Mouse (Mus musculus): ENCODE data around the gene Gm4131. TPM values are rescaled to one million over a fixed set of nuclear protein-coding genes. Genes with fewer than 3 reads are reported as not detected.

Gene Gm4131
- total RNA-seq, 2 experiments from 2014 or later = not detected

DNA sequence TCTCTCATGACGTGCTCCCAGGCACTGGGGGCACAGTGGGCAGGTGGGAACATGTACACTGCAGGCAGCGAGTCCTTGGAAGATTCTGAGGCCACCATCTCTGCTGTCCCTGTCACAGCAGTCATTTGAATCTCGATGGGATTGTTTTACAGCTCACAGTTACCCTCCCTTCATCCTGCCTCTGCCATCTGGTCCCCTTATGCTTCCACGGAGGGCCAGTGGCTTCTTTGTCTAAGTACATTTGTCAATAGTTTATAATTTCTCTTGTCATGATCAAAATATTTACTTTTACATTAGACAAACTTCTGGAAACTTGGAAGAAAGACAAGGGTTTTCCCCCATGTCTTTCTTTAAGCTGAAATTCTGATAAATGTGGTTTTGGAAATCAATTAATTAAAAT is 20.0 kb downstream of the Gm4131 start:
- no peak for DNase-seq

DNA sequence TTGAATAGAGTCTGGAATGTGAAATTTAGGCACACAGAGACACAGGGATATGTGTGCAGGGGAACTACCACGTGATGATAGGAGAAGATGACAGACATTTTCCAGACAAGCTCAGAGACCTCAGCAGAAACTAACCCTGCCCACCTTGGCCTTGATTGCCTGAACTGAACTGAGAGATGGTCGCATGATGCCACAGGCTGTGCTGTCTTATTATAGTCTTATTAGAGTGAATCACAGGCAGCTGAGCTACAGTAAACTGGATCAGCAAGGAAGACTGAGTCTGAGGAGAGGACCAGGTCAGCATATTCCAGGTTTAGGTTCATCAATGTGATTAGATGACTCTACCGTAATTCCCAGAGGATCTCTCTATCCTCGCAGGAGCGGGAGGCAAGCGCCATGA is 20.4 kb downstream of the Gm4131 start:
- no peak for DNase-seq

DNA sequence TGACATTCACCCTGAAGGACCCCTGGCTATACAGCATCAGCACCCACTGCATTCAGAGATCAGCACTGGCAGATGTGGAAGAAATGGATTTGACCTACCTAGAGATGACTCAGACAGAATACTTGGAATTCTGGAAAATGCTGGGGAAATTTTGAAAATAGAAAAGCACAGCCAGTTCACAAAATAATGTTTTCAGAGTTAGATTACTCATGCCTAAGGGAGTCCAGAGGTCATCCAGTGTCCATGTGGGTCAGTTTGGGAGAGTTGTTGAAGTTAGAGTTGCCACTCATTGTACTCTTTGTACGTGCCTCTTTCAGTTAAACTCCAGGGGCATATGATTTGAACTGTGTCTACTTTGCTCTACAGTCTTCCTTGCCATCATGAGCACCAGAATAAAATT is 25.0 kb downstream of the Gm4131 start:
- DNase-seq = no peak

DNA sequence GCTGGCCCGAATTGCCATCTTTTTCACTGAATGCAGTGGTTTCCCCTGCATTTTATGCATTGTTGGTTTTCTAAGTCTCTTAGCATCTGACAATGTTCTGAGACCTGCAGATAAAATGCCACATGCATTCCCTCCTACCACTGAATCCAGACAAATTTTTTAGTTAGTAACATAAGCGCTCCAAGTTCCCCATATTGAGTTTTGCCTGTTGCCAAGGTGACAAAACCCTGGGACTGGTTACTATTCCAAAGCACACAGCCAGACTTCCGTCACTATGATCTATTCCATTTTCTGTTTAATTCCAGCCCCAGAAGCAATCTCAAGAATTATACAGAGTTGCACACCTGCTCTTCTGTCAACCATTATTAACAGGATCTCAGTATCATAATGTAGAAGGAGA is 26.9 kb downstream of the Gm4131 start:
- no peak for DNase-seq

DNA sequence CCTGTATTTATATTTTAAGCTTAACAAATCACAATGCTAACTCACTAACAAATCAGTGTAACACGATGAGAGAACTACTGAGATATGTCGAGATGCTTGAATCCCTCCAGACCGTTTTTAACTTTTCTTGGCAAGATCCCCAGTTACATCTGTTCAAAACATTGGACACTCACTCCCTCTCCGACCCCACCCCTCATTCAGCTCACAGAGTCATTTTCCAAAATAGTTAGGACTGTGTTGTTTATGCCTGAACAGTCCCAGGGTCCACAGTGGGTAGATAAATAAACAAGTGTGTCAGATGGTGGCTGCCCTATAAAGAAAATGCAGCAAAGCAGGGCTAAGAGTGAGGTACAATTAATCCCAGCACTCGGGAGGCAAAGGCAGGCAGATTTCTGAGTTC is 29.7 kb downstream of the Gm4131 start:
- no peak for DNase-seq

DNA sequence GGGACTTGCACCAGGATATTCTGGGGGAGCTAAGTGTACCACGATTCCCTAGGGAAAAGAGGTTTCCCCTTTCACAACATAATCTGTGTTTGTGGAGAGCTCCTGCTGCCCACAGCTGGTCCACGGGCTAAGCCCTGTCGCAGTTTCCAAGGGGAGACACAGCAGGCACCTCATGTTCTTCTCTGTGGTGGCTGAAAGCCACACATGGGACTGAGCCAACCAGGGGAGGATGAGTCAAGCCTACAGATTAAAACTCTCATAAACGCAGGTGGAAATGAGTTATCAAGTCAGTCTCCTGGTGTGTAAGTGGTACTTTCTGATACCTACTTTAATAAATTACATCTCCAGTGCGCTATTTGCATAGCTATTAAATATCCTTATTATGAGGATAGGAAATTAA is 30.6 kb downstream of the Gm4131 start:
- DNase-seq = no peak

DNA sequence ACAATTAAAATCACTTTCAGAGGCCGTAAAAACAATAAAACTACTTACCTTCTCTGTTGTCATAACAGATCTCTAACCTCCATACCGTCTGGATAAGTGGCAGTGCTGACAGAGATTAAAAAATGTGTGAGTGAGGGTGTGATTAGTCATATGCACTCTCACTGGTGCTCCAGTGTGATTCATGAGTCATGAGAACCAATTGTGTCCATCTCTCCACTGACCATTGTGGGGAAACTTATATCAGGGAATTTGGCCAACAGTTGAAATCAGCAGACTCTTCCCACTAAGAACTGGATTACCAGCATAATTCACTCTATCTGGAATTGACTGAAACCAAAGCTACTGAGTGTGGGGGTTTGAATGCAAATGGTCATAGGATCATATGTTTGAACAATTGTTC is 35.8 kb downstream of the Gm4131 start:
- no peak for DNase-seq

DNA sequence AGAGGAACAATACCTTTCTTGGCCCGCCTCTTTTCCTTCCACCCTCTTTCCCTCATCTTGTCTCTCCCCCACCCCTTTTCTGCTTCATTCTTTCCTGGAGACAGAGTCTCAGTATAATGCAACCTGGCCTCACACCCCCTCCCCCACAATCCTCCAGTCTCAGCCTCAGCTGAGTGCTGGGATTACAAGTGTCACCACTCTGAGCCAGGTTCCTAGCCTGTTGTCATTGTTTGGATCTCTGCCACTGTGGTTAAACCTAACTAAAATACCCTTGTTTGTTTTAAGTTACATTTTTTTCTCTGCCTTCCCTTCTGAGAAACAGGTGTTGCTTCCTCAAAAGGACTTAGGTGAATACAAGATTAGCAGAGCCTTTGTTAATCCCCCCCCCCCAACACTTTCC is 53.9 kb downstream of the Gm4131 start:
- no peak for DNase-seq

DNA sequence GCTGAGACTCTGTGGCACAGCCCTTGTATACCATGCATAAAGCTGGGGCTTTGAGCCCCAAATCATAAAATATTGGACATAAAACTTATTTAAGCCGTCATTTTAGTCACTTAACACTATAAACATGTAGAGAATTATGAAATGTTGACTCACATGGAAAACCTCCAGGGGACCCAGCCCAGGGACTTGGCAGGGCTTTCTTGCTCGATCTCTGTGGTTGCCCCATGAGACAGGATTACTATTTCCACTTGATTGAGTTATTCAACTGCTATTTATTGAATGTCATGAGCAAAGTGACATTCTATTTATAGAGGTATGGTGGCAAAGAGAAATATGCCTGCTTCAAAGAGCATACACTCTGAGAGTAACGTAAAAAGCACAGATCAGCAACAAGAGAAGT is 57.4 kb downstream of the Gm4131 start:
- peak; percentile 50 for DNase-seq

DNA sequence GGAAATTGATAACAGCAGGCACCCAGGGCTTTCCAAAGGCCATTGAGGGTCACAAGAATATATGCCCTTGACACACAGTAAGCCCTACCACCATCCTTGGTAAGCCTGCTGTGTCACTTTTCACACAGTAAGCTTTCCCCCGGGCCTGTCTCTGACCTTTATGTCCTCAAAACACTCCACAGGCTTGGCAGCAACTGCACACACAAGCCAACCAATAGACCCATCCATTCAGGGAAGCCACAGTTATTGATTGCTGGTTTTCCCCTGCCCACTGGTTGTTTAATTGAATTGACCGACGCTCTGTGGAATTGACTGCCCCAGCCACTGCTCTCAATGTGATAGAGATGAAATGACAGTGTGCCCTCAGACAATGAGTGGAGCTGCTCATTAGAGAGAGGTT is 60.5 kb downstream of the Gm4131 start:
- DNase-seq = peak; percentile 12

DNA sequence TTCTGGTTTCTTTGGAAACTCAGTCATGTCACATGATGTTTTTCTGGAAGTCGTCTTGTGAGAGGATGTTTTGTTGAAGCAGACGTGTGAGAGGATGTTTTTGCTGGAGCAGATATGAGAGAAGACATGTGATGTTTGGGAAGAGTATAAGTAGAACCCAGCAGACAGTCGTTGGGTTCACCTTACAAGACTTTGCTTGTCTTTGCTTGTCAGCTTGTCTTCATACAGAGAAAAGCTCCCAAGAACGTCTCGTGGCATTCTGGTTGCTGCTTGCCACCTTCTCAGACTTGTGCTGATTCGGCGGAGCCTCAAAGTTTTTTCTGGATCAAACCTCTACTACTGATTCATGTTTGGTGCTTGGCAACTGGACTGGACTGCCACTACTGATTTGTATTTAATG is 69.3 kb downstream of the Gm4131 start:
- DNase-seq = no peak

DNA sequence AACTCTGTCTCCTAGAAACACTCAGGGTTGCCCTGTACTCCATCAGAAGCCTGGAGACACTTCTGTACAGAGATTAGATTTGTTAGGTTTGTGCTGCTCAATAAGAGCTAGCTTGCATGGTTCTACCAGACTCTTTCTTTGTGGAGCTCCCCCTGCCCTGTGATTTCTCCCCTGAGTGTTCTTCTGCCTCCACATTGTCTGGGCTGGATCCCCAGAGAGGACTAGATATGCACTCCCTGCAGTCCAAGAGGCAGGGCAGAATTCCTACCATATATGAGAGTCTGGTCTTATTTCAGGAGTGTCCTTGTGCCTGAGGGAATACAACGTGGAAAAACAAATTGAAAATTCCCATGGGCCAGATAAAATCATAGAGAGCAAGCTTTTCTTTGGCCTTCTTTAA is 70.2 kb downstream of the Gm4131 start:
- no peak for DNase-seq

DNA sequence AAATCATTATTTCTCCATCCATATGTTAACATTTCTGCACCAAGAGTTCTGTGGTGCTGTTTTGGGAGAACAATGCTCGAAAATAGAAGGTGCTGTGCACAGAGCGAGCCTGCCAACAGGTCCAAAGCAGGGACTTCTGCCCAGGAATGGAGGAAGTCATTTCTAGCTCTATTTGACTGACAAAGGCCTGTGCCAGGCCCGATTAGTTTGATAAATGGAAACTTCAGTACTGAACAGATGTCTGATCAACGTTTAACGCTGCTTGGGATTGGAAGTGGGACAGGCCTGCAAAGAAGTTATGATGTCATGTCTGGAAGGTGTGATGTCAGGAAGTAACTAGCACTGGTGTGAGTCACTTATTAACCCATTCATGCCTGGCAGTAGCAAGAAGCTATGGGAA is 73.3 kb downstream of the Gm4131 start:
- DNase-seq = no peak

DNA sequence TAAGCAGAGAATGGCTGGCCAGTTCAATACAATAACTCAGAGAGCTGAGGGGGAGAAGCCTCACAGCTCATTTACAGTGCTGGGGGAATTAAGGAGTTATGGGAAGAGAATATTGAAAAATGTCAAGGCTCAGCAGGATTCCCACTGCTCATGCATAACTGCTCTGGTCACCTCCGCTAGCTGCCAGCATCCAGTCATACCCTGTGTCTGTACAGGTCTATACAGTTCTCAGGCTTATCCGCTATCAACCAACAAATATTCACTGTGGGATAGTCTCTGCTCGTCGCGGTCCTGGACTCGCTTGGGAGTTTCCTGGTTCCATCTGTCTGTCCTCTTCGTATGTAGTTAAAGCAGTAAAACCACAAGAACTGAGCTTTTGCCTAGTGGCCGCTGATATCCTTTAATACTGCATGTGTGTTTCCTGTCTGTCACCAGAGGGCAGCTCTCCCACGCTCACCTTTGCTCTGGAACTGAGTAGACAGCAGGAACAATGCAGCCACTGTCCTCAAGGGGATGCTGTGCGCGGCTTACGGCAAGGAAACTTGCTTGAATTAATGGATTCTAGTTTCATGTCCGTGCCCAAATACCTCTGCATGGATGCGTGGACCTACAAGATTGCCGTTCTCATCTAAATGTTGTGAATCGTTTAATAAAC is 74.4 kb downstream of the Gm4131 start:
- DNase-seq = peak; percentile 82

DNA sequence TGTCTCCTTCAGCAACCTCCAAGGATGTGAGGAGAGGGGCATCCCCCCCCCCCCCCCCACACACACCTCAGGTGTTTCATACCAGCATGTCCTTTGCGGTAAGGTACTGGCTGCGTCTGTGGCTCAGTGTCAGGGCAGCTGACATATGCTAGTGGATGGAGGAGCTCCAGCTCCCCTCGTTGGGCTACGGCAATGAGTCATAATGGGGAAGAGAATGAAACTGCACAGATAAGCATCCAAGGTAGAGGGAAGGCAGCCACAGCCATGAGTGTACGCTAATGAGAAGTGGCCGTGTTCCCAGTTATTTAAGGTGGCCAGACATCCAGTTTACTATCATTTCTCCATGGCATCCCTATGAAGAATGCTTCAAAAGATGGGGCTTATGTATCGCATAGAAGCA is 78.5 kb downstream of the Gm4131 start:
- no peak for DNase-seq

DNA sequence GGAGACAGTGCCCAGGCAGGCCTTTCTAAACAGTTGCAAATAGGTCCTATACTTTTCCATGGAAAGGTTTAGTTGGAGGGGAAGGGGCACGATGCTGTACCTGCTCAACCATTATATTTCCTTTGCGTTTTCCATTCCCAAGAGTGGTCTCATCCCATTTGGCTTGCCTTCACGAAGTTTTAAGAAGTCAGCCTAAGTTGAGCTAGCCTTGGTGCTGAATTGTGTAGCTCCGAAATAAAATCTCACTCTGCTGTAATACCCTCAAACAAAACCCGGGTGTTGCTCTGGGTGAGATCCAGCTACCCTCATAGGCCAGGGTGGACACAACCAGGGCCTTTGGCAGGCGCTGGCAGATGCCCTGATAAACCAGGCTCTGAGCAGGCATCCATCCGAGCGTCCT is 85.3 kb downstream of the Gm4131 start:
- no peak for DNase-seq

DNA sequence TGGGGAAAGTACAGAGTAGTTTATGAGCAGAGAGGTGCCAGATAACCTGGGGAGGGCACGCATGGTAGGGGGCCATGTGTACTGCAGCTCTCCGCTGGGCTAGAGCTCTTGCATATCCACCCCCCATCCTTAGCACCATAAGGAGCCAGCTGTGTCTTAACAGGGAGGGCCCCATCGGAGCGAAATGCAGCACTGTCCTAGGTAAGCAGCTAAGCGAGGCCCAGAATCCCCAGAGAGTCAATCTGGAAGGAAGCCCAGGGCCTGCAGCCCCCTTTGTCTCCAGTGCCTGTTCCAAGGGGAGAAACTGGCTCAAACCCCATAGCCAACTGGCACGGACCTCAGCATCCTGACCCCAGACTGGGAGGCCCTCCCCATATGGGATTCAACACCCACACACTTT is 87.3 kb downstream of the Gm4131 start:
- no peak for DNase-seq

DNA sequence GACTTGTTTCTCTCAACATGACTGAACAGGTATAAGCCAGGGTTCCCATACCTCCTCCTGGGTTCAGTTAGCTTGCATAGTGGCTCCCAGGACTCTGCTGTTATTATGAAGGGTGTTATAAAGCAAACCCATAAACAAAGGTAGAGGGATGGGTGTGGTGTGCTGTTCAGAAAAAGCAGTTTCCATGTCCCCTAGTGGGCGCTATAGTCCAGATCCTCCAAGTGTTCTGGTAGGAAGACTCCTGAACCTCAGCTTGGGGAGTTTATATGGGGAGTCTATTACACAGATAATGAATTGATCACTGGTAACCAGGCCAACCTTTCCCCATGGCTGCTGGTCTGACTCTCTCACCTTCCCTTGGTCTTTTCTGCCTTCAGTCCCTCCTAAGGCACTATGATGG is 92.2 kb downstream of the Gm4131 start:
- DNase-seq = no peak

DNA sequence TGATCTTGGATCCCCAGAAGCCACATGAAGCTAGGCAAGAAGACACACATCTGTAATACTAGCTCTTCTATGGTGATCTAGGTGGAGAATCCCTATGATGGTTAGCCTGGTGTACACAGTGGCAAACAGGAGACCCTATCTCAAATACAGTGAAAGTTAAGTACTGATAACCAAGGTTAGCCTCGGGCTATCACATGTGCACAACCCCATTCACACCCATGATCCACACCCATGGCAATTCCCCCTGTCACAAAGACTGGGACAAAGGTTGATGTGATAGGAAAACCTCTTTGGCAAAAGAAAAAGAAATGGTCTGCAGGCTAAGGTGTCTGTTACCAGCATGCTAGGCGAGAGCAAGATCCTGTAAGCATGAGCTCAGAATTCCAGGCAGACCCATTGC is 94.7 kb downstream of the Gm4131 start:
- no peak for DNase-seq

DNA sequence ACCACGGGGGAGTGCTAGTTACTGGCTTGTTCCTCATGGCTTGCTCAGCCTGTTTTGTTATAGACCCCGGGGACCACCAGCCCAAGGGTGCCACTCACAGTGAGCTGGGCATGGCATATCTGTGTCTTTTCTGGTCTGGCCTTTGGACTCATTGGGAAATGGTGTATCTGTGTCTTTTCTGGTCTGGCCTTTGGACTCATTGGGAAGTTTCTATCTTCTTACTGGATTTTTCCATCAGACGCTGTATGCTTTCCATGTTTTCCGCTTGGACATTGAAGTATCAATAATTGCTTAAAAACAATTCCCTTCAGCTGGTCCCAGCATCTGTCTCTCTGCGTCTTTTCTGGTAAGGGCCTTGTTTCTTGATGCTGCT is 98.0 kb downstream of the Gm4131 start:
- DNase-seq = no peak

DNA sequence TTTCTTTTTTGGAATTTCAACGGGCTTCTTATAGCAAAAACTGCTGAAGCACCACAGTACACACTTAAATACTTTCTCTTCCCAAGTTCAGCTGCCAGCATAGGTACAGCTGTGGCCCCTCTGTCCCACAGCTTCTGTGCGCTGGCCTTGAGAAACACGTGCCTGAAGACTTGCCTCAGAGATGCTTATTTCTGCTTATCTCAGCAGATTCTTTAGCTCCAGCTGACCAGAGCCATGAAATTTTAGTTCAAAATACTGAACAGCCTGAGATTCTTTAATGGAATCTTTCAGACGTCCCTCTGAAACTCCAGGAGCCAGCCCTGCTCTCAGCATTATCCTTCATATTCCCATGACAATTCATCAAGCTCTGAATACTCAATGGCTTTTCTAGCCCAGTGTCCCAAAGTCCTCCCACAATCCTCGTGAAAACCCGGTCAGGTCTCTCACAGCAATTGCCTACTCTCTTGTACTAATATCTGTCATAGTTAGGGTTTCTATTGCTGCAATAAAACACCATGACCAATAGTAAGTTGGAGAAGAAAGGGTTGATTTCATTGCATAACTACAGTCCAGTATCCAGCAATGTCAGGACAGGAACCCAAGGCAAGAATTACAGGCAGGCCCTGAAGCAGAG is 98.5 kb downstream of the Gm4131 start:
- DNase-seq = no peak

DNA sequence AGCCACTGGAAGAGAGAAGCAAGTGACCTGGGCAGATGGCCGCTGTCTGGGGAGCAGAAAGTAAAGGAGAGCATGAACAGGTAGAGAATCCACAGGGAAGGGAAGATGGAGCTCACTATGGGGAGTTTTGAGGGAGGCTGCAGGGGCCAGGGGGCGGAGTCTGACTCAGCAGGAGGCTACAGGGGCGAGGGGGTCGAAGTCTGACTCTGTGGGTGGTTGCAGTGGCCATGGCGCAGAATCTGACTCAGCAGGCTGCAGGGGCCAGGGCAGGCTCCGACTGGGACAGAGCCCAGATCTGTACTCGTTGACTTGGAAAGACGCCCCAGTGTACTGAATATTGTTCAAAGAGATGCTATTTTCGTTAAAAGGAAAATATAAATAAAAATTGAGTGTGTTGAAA is 101.8 kb downstream of the Gm4131 start:
- peak; percentile 63 for DNase-seq

DNA sequence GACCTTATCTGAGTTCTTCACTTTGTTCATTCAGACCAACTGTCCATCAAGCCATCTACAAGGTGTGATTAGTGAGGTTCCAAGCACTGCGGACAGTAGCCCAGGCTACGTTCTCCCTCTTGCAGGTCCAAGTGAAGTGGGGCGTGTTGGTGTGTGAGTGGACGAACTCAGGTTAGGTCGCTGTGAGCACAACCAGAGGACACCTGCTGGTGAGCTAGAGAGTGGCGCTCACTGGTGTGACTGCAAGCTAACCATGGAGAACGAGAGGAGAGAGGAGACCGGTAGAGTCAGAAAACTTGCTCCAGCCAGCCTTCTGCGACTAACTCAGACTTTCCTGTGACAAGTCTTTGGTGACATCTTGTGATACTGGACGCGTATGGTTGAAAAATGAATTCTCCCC is 107.2 kb downstream of the Gm4131 start:
- DNase-seq = no peak

DNA sequence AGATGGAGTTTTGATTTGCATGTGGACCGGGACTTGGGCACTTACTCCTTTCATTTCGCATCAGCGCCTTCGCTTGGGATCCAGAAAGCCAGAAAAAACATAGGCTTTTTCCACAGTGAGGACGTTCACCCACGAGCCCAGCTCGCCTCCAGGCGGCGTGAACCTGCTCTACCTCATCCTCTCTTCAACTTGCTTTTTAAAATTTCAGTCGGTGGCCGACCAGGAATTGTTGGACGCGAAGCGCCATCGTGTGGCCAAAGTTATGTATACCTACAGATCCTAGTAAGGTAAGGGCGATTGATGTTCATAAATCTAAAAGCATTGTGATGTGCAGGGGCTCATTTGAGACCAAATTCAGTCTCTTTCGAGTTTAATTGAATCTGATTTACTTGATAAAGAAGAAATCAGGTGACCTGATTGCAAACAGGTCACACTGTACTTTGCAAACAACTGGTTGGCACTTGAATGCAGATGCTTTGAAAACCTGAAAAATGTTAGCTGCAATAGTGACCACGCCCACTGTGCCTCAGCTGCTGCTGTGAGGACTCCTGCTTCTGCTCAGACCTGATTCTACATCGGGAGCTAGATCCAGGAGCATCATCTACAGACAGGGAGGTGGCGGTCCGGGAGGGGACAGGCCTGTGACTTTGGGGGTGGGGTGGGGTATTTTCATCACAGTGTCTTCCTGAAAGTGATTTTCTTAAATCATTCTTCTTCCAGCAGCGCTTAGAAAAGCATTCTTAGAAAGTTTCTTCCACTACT is 109.1 kb downstream of the Gm4131 start:
- peak; percentile 90 for DNase-seq
